Mouse (Mus musculus): ENCODE data around the gene Rgs8. TPM values are rescaled to one million over a fixed set of nuclear protein-coding genes. Genes with fewer than 3 reads are reported as not detected.
A peak's percentile ranks its signal among the peaks of the same experiment; 100 is the strongest.

Rgs8 gene
- total RNA-seq, 2 experiments from 2014 or later, result 0.05 TPM; not detected in 1

- intact Hi-C loops (cut with DNase I), result no loop called here
Observed at GRCm38 (mm10) chr1:153740145-153740544, 87.3 kb downstream of the Rgs8 start, which contains the start of gene Rgs16. Gene Rgs16, plus strand, starts transcription at chr1:153740349.

GRCm38 (mm10) chr1:153740775-153741400, 88.1 kb downstream of the Rgs8 start:
- DNase-seq, result no peak
- intact Hi-C loops (cut with DNase I), result no loop called here

More at GRCm38 (mm10) chr1:153740145-153740544, 87.3 kb downstream of the Rgs8 start, which contains the start of gene Rgs16:
- DNase-seq, result peak; percentile 72 to 80

DNA sequence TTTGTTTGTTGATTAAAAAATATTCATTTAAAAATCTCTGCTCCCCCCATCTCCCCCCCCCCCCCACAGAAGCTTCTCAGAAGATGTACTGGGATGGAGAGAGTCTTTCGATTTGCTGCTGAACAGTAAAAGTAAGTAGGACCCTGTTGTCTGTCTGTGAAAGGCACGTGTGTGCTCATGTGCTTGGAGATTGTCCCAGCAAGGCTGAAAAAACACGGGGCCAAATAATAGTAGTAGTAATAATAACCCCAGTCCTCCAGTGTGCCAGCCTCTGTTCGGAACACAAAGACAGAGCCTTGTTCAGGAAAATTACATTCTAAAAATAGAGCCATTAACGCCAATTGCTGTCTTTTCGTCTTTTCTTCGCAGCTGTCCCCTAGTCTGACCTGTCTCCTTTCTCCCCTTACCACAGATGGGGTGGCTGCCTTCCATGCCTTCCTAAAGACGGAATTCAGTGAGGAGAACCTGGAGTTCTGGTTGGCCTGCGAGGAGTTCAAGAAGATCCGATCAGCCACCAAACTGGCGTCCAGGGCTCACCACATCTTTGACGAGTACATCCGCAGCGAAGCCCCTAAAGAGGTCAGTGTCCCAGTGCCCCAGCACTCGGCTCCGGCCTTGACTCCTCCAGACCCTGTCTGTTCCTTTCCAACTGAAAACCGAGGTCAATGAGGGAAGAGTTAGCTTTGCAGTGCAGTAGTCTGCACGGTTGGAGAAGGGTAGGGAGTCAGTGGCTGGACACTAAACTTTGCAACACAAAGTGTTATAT, 88.9 kb downstream of the Rgs8 start:
- intact Hi-C loops (cut with DNase I), result loop anchor here (1.0 kb wide), 1 partner anchor 184 kb away; no protein-coding TSS in a partner anchor
- DNase-seq, result no peak

GRCm38 (mm10) chr1:153742374-153743155, 89.7 kb downstream of the Rgs8 start:
- intact Hi-C loops (cut with DNase I), result loop anchor here (1.0 kb wide), 1 partner anchor 185 kb away; no protein-coding TSS in a partner anchor

GRCm38 (mm10) chr1:153746119-153746670, 93.4 kb downstream of the Rgs8 start:
- no peak for DNase-seq
- intact Hi-C loops (cut with DNase I), result loop anchor here (1.0 to 5.0 kb wide), 2 partner anchors 189 to 436 kb away; no protein-coding TSS in a partner anchor

More at GRCm38 (mm10) chr1:153742374-153743155, 89.7 kb downstream of the Rgs8 start:
- peak; percentile 66 to 67 for DNase-seq

- intact Hi-C loops (cut with DNase I), result loop anchor here (1.0 to 5.0 kb wide), 2 partner anchors 189 to 436 kb away; no protein-coding TSS in a partner anchor
- peak in 1 of 2 experiments; percentile 54 for DNase-seq
Observed at GRCm38 (mm10) chr1:153746728-153747127, 93.9 kb downstream of the Rgs8 start.

GRCm38 (mm10) chr1:153747861-153748530, 95.2 kb downstream of the Rgs8 start:
- no peak for DNase-seq
- intact Hi-C loops (cut with DNase I), result loop anchor here (5.0 kb wide), 1 partner anchor 434 kb away; no protein-coding TSS in a partner anchor

DNA sequence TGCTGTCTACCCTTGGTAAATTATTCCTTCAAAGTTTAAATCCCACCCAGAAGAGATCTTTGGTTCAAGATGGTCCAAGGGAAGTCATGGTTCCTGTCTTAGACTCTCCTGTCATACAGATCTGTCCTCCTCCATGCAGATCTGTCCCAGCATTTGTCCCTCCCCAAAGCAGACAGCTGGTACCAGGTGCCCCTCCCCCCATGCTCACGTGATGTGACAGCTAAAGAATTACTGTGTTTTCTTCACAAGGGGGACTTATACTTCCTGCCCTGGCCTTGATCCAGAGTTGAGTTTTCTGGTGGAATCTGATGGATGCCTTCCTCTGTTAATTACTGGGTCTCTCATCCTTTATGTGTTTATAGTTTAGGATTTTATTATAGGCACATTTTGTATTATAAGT, 95.7 kb downstream of the Rgs8 start:
- DNase-seq, result no peak

DNA sequence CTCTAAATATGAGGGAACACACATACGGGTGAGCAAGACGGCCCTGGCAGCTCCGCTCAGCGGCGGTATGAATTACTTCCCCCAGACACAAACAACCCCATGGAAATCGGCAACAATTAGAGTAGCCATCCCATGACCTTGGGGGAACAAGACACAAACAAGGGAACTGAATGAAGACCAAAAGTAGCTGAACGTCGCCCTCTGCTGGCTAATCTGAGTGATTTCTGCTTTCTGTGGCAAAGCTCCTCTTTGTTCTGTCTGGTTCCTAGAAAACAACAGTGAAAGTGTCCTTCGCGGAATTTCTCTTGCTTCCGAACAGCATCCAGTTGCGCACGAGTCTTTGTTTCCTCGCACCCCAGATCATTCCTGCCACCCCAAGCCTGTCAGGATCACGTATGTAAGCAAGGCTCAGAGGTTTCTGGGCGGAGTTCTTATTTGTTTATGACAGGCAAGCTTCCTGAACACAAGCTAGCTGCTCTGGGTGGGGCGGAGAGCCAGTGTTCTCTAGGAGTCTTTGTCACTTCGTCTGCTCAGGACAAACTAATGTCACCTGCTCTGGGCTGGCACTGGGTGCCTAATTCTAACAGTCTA, 96.5 kb downstream of the Rgs8 start, which contains the start of gene Rnasel:
Gene Rnasel, plus strand, starts transcription at position 216 of the 591 bp plus-strand sequence.
- intact Hi-C loops (cut with DNase I), result loop anchor here (5.0 kb wide), 1 partner anchor 433 kb away; no protein-coding TSS in a partner anchor
- DNase-seq, result peak; percentile 33 to 50

More for the DNA sequence above, 95.7 kb downstream of the Rgs8 start:
- intact Hi-C loops (cut with DNase I), result loop anchor here (5.0 kb wide), 1 partner anchor 434 kb away; no protein-coding TSS in a partner anchor

Other genes with a start within 250 kb of the Rgs8 start
- not detected for gene Shcbp1l, start 227.9 kb upstream of the Rgs8 start, total RNA-seq (2021)
- gene Dhx9, start 165.4 kb upstream of the Rgs8 start, total RNA-seq (2021), result 10 to 100 TPM; 24.7 to 29.1 TPM
- 1 to 10 TPM; 1.7 to 1.9 TPM for gene Npl, start 103.0 kb upstream of the Rgs8 start, total RNA-seq (2021)
- gene Rgs16, start 87.3 kb downstream of the Rgs8 start, total RNA-seq (2021), result 1 to 10 TPM in 1 of 2 experiments, under 1 TPM in 1; 0.62 to 1.1 TPM
- gene Rnasel, start 96.4 kb downstream of the Rgs8 start, total RNA-seq (2021), result 1 to 10 TPM in 1 of 2 experiments, under 1 TPM in 1; 0.99 to 1.4 TPM
- under 1 TPM in 1 of 2 experiments, not detected in 1; 0.23 TPM for gene Rgsl1, start 191.1 kb downstream of the Rgs8 start, total RNA-seq (2021)
- not detected for gene Teddm1b, start 221.3 kb downstream of the Rgs8 start, total RNA-seq (2021)
- not detected for gene Teddm1a, start 238.7 kb downstream of the Rgs8 start, total RNA-seq (2021)
- 100 to 1,000 TPM; 354 to 444 TPM for gene Glul, start 246.9 kb downstream of the Rgs8 start, total RNA-seq (2021)
- gene Teddm2, start 247.2 kb downstream of the Rgs8 start, total RNA-seq (2021), result 1 to 10 TPM; 1.6 to 2.9 TPM

Measured in gastrocnemius, postnatal 36 days (tissue).